Mouse (Mus musculus) E14TG2a.4 (cell line): ENCODE measurements around the gene Cabin1.

Experiments
- CTCF ChIP-seq: conservative IDR thresholded peaks from 2 replicates; pipeline ENCODE4 v1.5.1; 2014; ENCODE audit warnings: low read length
- NANOG ChIP-seq: IDR thresholded peaks from 2 replicates; pipeline ENCODE4 v1.6.1; 2014; ENCODE audit warnings: borderline replicate concordance, low read length, mixed read lengths
- POU5F1 ChIP-seq: IDR thresholded peaks from 2 replicates; pipeline ENCODE4 v1.6.1; 2014; ENCODE audit warnings: low read length, borderline replicate concordance

GRCm38 (mm10) chr10:75637711-75638110 is 126.4 kb downstream of the Cabin1 start:
- TF ChIP-seq CTCF (no peak), NANOG (no peak), POU5F1 (no peak)
